In genomic region chr4:103166198-103166597, GRCm38 (mm10) we compare ENCODE assay signal across 5 mouse cellular contexts. TPM values are rescaled to one million over a fixed set of nuclear protein-coding genes. Genes with fewer than 3 reads are reported as not detected.
DNase-seq lines count a peak whose midpoint lies in the region; ATAC-seq and TF ChIP-seq lines count a peak whose summit lies in the region.
"Not testable (repeated sequence)": the region's sequence is repeated elsewhere in the genome, so short reads cannot be mapped to it uniquely, and the experiment has no call there.

No protein-coding gene starts in this region.

- H3K9ac ChIP-seq in ES-Bruce4 (ENCODE audit: low read depth, poor library complexity, severe bottlenecking); ES-E14 (ENCODE audit: insufficient read depth, low read depth, low read length, poor library complexity, severe bottlenecking); intestine, embryonic 15.5 days; liver, embryonic 11.5 days (ENCODE audit: low read depth, low read length): not testable (repeated sequence)

- not testable (repeated sequence) for DNase-seq in ES-E14 (ENCODE audit: low read depth, low spot score); liver, embryonic 11.5 days (ENCODE audit: low spot score)
- peak; percentile 17 for DNase-seq in ZHBTc4 (ENCODE audit: low read depth, low spot score)

- H3K9me3 ChIP-seq in ES-Bruce4 (replicated peaks; ENCODE audit: control insufficient read depth, insufficient read depth, low read length, poor library complexity, severe bottlenecking), result peaks cover 13% of the 10 kb centered on the region
- H3K9me3 ChIP-seq in ES-E14 (ENCODE audit: control insufficient read depth, insufficient read depth, low read depth, low read length); intestine, embryonic 15.5 days; liver, embryonic 11.5 days (ENCODE audit: control insufficient read depth, low read length): not testable (repeated sequence)

- peak; percentile 62; the same call in 1 of the 2 replicates for ATAC-seq in intestine, embryonic 15.5 days
- ATAC-seq in liver, embryonic 11.5 days (replicated peaks; ENCODE audit: low FRiP score), result peak; percentile 29; the same call in 1 of the 2 replicates

- not testable (repeated sequence) for H3K27me3 ChIP-seq in ES-Bruce4 (ENCODE audit: control insufficient read depth, insufficient read depth, low read length, poor library complexity, severe bottlenecking); intestine, embryonic 15.5 days (replicated peaks); liver, embryonic 11.5 days (replicated peaks; ENCODE audit: control insufficient read depth, insufficient read depth, low read length)

- 92% methylated on average over 1 of the region's 1 CpGs for WGBS in intestine, embryonic 15.5 days
- 86% methylated on average over 1 of the region's 1 CpGs for WGBS in liver, embryonic 11.5 days

- TF ChIP-seq POLR2A in ES-Bruce4 (IDR thresholded peaks at IDR 0.05; ENCODE audit: insufficient read depth, low read length), result not testable (repeated sequence)

- H3K36me3 ChIP-seq in ES-Bruce4 (ENCODE audit: control insufficient read depth, insufficient read depth, low read length, poor library complexity, severe bottlenecking), result peaks cover 13% of the 10 kb centered on the region
- not testable (repeated sequence) for H3K36me3 ChIP-seq in ES-E14 (ENCODE audit: control insufficient read depth, insufficient read depth, low read length, poor library complexity, severe bottlenecking); intestine, embryonic 15.5 days; liver, embryonic 11.5 days (ENCODE audit: control insufficient read depth, insufficient read depth, low read length)

- H3K27ac ChIP-seq in ES-Bruce4 (ENCODE audit: insufficient read depth, low read length) (0 out of 2 replicates have a peak overlapping the region, but pooled peaks have one; percentile 5), ES-E14 (ENCODE audit: insufficient read depth, low read depth, low read length, poor library complexity, severe bottlenecking) (peak overlapping the region; percentile 55; the same call in 1 of the 2 replicates)
- H3K27ac ChIP-seq in intestine, embryonic 15.5 days; liver, embryonic 11.5 days (ENCODE audit: low read depth, low read length): not testable (repeated sequence)

- not testable (repeated sequence) for H3K4me2 ChIP-seq in intestine, embryonic 15.5 days (replicated peaks); liver, embryonic 11.5 days

- not testable (repeated sequence) for H3K4me1 ChIP-seq in ES-Bruce4 (ENCODE audit: control insufficient read depth, insufficient read depth, low read length); ES-E14 (ENCODE audit: control insufficient read depth in 2 of 2, insufficient read depth in 2 of 2, low read length in 2 of 2, poor library complexity in 1 of 2); intestine, embryonic 15.5 days (replicated peaks); liver, embryonic 11.5 days (replicated peaks; ENCODE audit: control insufficient read depth, insufficient read depth, low read length)

- H3K4me3 ChIP-seq in ES-Bruce4 (ENCODE audit: low read depth, low read length); ES-E14 (ENCODE audit: insufficient read depth in 1 of 2, low read depth in 1 of 2, low read length in 2 of 2, poor library complexity in 1 of 2, severe bottlenecking in 1 of 2); intestine, embryonic 15.5 days (replicated peaks); liver, embryonic 11.5 days (ENCODE audit: low read depth, low read length): not testable (repeated sequence)

- not testable (repeated sequence) for TF ChIP-seq CTCF in ES-Bruce4 (IDR thresholded peaks at IDR 0.05; ENCODE audit: low read depth, low read length)

- in situ Hi-C loops in ES-E14 (cut with MboI; ENCODE audit: low sequenced_read_pairs in 2 of 2, unreplicated experiment in 2 of 2), result not testable (repeated sequence)

- 0 out of 2 replicates have a peak, but pooled peaks have one; percentile 30 for TF ChIP-seq EP300 in ES-Bruce4 (IDR thresholded peaks at IDR 0.05; ENCODE audit: insufficient read depth, low read depth, low read length)

RNA-seq across cellular contexts. Expression of gene Slc35d1, which starts 48.8 kb away (rescaled TPM):
- polyA plus RNA-seq in ES-Bruce4 (2011; ENCODE audit: insufficient read depth, insufficient read length, low read depth, missing spikeins), result 14.1 and 15.0 TPM in 2 replicates
- 13.0 TPM in 2 replicates for total RNA-seq in ES-E14 (2012; rRNA removed)
- polyA plus RNA-seq in intestine, embryonic 15.5 days (2015; fragmentation: Nextera tagmentation; extraction: Ambion mirVana), result 9.6 TPM in 2 replicates
- 15.4 and 16.8 TPM in 2 replicates for polyA plus RNA-seq in liver, embryonic 11.5 days (2014; fragmentation: Nextera tagmentation; extraction: Ambion mirVana)

RNA-seq across cellular contexts. Expression of gene Wdr78, which starts 51.8 kb away (rescaled TPM):
- 1.8 and 1.9 TPM in 2 replicates for polyA plus RNA-seq in ES-Bruce4 (2011; ENCODE audit: insufficient read depth, insufficient read length, low read depth, missing spikeins)
- 0.74 and 0.76 TPM in 2 replicates for total RNA-seq in ES-E14 (2012; rRNA removed)
- 1.6 and 1.8 TPM in 2 replicates for polyA plus RNA-seq in intestine, embryonic 15.5 days (2015; fragmentation: Nextera tagmentation; extraction: Ambion mirVana)
- polyA plus RNA-seq in liver, embryonic 11.5 days (2014; fragmentation: Nextera tagmentation; extraction: Ambion mirVana), result 2.0 TPM in 2 replicates

RNA-seq across cellular contexts. Expression of gene Mier1, which starts 52.0 kb away (rescaled TPM):
- polyA plus RNA-seq in ES-Bruce4 (2011; ENCODE audit: insufficient read depth, insufficient read length, low read depth, missing spikeins), result 77.2 and 85.0 TPM in 2 replicates
- total RNA-seq in ES-E14 (2012; rRNA removed), result 37.9 and 52.6 TPM in 2 replicates
- 36.0 and 42.5 TPM in 2 replicates for polyA plus RNA-seq in intestine, embryonic 15.5 days (2015; fragmentation: Nextera tagmentation; extraction: Ambion mirVana)
- 36.7 and 41.3 TPM in 2 replicates for polyA plus RNA-seq in liver, embryonic 11.5 days (2014; fragmentation: Nextera tagmentation; extraction: Ambion mirVana)
